Mouse (Mus musculus) megakaryocyte, embryonic 14.5 days (primary cell): ENCODE results near the gene Selenon.

Experiments
- FLI1 ChIP-seq: IDR thresholded peaks from 2 replicates; pipeline ENCODE4 v1.6.1; 2012; ENCODE audit warnings: low read length, inconsistent platforms, mixed read lengths
- GATA1 ChIP-seq: IDR thresholded peaks from 3 replicates; pipeline ENCODE4 v1.6.1; 2012; ENCODE audit warnings: mixed read lengths, low read length, inconsistent platforms, borderline replicate concordance

- no peak for TF ChIP-seq GATA1
- TF ChIP-seq FLI1: no peak
Observed at GRCm38 (mm10) chr4:134596816-134597692, 45.1 kb upstream of the Selenon start.
